Mouse (Mus musculus): ENCODE data around the gene Tcf3.
A peak's percentile ranks its signal among the peaks of the same experiment; 100 is the strongest.

Gene Tcf3

GRCm38 (mm10) chr10:80406684-80407501 is 26.6 kb downstream of the Tcf3 start, which contains the start of gene Uqcr11:
Gene Uqcr11 (minus strand): TSS chr10:80406830.
- DNase-seq = peak; percentile 89 to 90

- DNase-seq = peak; percentile 50 to 53
Measured at GRCm38 (mm10) chr10:80405481-80406173, 27.8 kb downstream of the Tcf3 start.

GRCm38 (mm10) chr10:80403044-80403692 is 30.3 kb downstream of the Tcf3 start:
- peak; percentile 70 to 73 for DNase-seq

- DNase-seq = no peak
Measured at GRCm38 (mm10) chr10:80400704-80401161, 32.7 kb downstream of the Tcf3 start.

GRCm38 (mm10) chr10:80399973-80400703 is 33.3 kb downstream of the Tcf3 start:
- no peak for DNase-seq

GRCm38 (mm10) chr10:80399191-80399972 is 34.1 kb downstream of the Tcf3 start, which contains the start of gene Mbd3:
Gene Mbd3 (minus strand): TSS chr10:80399550.
- peak; percentile 98 to 99 for DNase-seq

- DNase-seq = peak; percentile 95 to 96
Measured at GRCm38 (mm10) chr10:80398719-80399190, 34.7 kb downstream of the Tcf3 start.

- DNase-seq = no peak
Measured at GRCm38 (mm10) chr10:80398174-80398535, 35.3 kb downstream of the Tcf3 start.

GRCm38 (mm10) chr10:80397524-80398173 is 35.8 kb downstream of the Tcf3 start:
- peak in 1 of 2 experiments; percentile 14 for DNase-seq

GRCm38 (mm10) chr10:80396822-80397523 is 36.5 kb downstream of the Tcf3 start:
- DNase-seq = no peak

GRCm38 (mm10) chr10:80395025-80395627 is 38.3 kb downstream of the Tcf3 start:
- no peak for DNase-seq

GRCm38 (mm10) chr10:80392687-80393086 is 40.8 kb downstream of the Tcf3 start:
- DNase-seq = no peak

- no peak for DNase-seq
Measured at GRCm38 (mm10) chr10:80390697-80391096, 42.8 kb downstream of the Tcf3 start.

- no peak for DNase-seq
Measured at GRCm38 (mm10) chr10:80389185-80389708, 44.2 kb downstream of the Tcf3 start.

GRCm38 (mm10) chr10:80388731-80389130 is 44.7 kb downstream of the Tcf3 start:
- no peak for DNase-seq

GRCm38 (mm10) chr10:80387522-80387959 is 45.9 kb downstream of the Tcf3 start, which contains the start of gene Mex3d:
Gene Mex3d (minus strand): TSS chr10:80387659.
- DNase-seq = peak; percentile 82 to 86

- DNase-seq = peak; percentile 28 to 33
Measured at GRCm38 (mm10) chr10:80386735-80387471, 46.5 kb downstream of the Tcf3 start.

- DNase-seq = no peak
Measured at GRCm38 (mm10) chr10:80385811-80386734, 47.4 kb downstream of the Tcf3 start.

Data from B cell, adult 2 months (primary cell).